Mouse (Mus musculus) liver, embryonic 14.5 days (tissue): ENCODE measurements around the gene Churc1.

Experiments
- CTCF ChIP-seq: IDR thresholded peaks from 2 replicates; pipeline ENCODE4 v1.5.1; 2016; ENCODE audit warnings: antibody characterized with exemption, low read depth, control low read depth
- EP300 ChIP-seq: IDR thresholded peaks from 2 replicates; pipeline ENCODE4 v1.6.1; 2016; ENCODE audit warnings: antibody characterized with exemption, low read depth

- no peak for TF ChIP-seq CTCF
- TF ChIP-seq EP300, result no peak
These were observed 51.8 kb downstream of the Churc1 start for GRCm38 (mm10) chr12:76817176-76817575.
